Mouse (Mus musculus): ENCODE data around the gene Vill. TPM values are rescaled to one million over a fixed set of nuclear protein-coding genes. Genes with fewer than 3 reads are reported as not detected.

Gene Vill
- total RNA-seq, 2 experiments from 2014 or later = 0.23 to 0.27 TPM

GRCm38 (mm10) chr9:119034676-119035665 is 17.6 kb upstream of the Vill start:
- DNase-seq = no peak

GRCm38 (mm10) chr9:119035836-119036235 is 16.7 kb upstream of the Vill start:
- DNase-seq = peak; percentile 78

GRCm38 (mm10) chr9:119037076-119037730 is 15.4 kb upstream of the Vill start:
- DNase-seq = no peak

- DNase-seq = no peak
Observed at GRCm38 (mm10) chr9:119038574-119038973, 14.0 kb upstream of the Vill start.

GRCm38 (mm10) chr9:119040101-119040775 is 12.3 kb upstream of the Vill start:
- no peak for DNase-seq

GRCm38 (mm10) chr9:119048182-119048903 is 4.2 kb upstream of the Vill start:
- DNase-seq = no peak

- no peak for DNase-seq
Observed at GRCm38 (mm10) chr9:119051158-119051557, 1.4 kb upstream of the Vill start.

GRCm38 (mm10) chr9:119053964-119054576 is 1.5 kb downstream of the Vill start:
- no peak for DNase-seq

- DNase-seq = no peak
Observed at GRCm38 (mm10) chr9:119055336-119055735, 2.8 kb downstream of the Vill start.

GRCm38 (mm10) chr9:119058245-119058644 is 5.7 kb downstream of the Vill start:
- DNase-seq = no peak

- DNase-seq = no peak
Observed at GRCm38 (mm10) chr9:119060701-119061100, 8.1 kb downstream of the Vill start.

GRCm38 (mm10) chr9:119063036-119063644 is 10.6 kb downstream of the Vill start:
- no peak for DNase-seq

GRCm38 (mm10) chr9:119064296-119064695 is 11.7 kb downstream of the Vill start:
- DNase-seq = no peak

GRCm38 (mm10) chr9:119067601-119068000 is 15.0 kb downstream of the Vill start:
- DNase-seq = peak; percentile 55

GRCm38 (mm10) chr9:119068266-119068665 is 15.7 kb downstream of the Vill start:
- DNase-seq = no peak

- no peak for DNase-seq
Observed at GRCm38 (mm10) chr9:119070173-119070825, 17.7 kb downstream of the Vill start.

- DNase-seq = no peak
Observed at GRCm38 (mm10) chr9:119071786-119072185, 19.2 kb downstream of the Vill start.

- DNase-seq = no peak
Observed at GRCm38 (mm10) chr9:119073184-119073895, 20.8 kb downstream of the Vill start.

- DNase-seq = no peak
Observed at GRCm38 (mm10) chr9:119075685-119076084, 23.1 kb downstream of the Vill start.

Measured in gastrocnemius, postnatal 25 days (tissue).